Mouse (Mus musculus) retina, postnatal 1 day (tissue): Measurements from ENCODE around the gene St7.

Experiments used
- DNase-seq: peaks from one replicate; pipeline ENCODE4 v3.0.0-alpha.2; 2012

The St7 gene

GRCm38 (mm10) chr6:17721706-17722105 is 29.0 kb downstream of the St7 start:
- peak; percentile 73 for DNase-seq

GRCm38 (mm10) chr6:17725841-17726460 is 33.2 kb downstream of the St7 start:
- peak; percentile 75 for DNase-seq

DNA sequence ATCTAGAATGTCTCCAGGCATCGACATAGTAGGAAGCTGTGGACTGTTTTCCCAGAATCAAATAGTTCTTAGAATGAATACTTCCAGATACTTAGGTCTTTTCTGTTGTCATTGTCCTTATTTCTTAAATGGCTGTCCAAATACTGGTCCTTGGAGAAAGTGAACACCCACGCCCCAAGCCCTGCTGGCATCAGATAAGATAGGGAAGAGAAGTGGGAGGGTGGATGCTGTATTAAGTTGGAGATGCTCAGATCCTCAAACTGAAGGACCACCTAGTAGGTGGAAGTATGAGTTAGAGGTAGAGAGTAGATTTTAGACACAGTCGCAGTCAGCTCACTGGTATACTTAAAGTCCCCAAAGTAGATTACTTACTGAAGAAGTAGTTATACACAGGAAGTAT is 34.5 kb downstream of the St7 start:
- no peak for DNase-seq

DNA sequence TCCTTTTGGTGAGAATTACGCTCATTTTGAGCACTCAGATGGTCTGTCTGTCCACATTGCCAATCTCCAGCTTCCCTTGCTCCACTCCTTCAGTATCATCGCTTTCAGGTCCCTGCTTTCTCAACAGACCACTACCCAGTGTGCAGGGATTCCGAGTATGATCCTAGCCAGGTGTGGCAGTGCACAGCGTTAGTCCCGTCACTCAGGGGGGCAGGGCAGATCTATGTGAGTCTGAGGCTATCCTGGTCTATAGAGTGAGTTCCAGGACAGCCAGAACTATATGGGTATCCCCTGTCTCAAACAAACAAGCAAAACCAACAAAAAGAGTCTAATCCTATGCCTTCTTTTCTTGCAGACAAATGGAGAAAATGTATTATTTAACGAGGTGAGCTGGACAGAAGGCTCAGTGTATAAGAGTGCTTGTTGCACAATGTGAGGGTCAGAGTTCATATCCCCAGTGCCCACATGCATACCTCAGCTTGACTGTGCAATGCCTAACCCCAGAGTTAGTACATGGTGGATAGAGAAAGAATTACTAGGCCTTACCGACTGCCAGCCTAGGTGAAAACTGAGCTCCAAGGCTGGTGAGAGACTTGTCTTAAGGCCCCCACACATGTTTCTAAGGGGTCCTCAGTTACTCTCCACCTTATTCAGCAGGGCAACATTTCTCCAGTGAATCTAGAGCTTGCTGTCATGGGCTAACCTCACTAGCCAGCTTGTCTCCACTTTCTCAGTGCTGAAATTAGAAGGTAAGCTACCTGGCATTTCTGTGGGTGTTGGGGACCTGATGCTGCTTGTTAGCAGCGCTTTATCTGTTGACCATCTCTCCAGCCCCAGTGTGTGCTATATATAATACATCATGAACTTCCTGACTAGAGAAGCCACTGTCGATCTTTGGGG is 35.4 kb downstream of the St7 start:
- no peak for DNase-seq

GRCm38 (mm10) chr6:17730122-17730521 is 37.4 kb downstream of the St7 start:
- no peak for DNase-seq

DNA sequence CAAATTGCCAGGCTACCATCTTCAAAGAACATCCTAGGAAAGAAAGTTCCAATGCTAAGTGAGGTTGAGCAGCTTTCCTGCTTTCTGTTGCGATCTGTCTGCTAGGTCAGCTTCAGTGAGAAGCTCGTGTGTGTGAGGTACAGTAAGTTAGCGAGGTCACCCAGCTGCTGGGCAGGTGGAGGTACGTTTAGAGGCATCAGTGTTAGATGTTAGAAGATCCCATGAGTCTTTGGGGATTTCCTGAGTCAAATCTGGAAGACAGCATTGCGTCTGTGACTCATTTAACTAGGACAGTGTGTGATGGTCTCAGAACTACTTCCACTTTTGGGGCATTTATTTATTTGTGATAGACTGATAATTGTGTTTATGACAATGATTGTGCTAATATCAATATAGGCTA is 39.0 kb downstream of the St7 start:
- DNase-seq, result no peak

GRCm38 (mm10) chr6:17733951-17734411 is 41.2 kb downstream of the St7 start:
- no peak for DNase-seq

DNA sequence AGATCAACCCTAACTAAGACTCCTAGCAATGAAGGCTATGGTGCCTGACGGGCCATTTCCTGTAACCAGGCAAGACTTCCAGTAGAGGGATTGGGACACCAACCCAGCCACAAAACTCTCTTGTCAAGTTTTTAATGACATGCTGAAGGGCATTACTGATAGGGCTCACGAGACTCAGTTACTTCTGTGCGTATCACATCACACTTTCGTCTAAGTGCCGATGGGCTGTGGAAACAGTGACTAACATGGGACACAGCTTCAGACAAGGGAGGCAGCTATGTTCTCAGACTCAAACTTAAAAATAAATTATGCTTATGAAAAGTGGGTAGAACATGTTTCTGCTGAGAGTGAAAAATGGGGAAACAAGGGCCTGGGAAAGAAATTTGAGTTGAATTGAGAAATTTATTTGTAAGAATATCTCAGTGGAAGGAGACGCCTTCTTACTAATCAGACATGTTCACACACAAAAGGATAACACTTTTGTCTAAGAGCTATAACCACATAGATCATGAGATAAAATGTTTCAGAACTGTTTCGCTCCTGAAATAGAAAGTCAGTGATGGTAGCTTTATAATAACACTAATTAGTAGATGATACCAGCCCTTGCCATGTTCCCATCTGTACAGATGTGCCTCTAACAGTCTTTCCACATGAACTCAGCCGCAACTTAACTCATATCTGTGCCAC is 44.7 kb downstream of the St7 start:
- DNase-seq, result no peak

DNA sequence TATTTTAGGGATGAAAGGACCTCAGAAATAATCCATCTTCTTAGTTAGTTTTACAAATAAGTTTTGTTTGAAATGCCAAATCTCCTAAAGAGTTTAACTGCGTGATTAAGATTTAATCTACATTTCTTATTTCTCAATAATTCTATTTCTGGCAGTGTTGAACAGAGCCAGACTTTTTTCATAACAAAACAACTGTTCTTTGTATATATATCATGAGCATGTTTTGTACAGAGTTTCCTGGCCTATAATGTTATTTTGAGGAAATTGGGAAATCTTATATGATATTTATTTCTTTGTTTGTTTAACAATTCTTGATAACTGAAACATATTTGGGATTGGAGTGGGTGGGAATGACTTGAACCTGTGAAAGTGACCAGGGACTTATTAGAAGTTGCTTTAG is 47.4 kb downstream of the St7 start:
- no peak for DNase-seq

GRCm38 (mm10) chr6:17741639-17742038 is 48.9 kb downstream of the St7 start:
- DNase-seq, result no peak

GRCm38 (mm10) chr6:17742209-17742608 is 49.5 kb downstream of the St7 start:
- DNase-seq, result no peak

- no peak for DNase-seq
Measured at GRCm38 (mm10) chr6:17743325-17743724, 50.6 kb downstream of the St7 start.

GRCm38 (mm10) chr6:17747724-17748123 is 55.0 kb downstream of the St7 start:
- DNase-seq, result no peak

- DNase-seq, result peak; percentile 94
Measured at GRCm38 (mm10) chr6:17748866-17749582, 56.3 kb downstream of the St7 start.

- DNase-seq, result no peak
Measured at GRCm38 (mm10) chr6:17749596-17749995, 56.9 kb downstream of the St7 start.

GRCm38 (mm10) chr6:17750041-17750660 is 57.4 kb downstream of the St7 start:
- peak; percentile 43 for DNase-seq

GRCm38 (mm10) chr6:17750957-17751356 is 58.2 kb downstream of the St7 start:
- no peak for DNase-seq

DNA sequence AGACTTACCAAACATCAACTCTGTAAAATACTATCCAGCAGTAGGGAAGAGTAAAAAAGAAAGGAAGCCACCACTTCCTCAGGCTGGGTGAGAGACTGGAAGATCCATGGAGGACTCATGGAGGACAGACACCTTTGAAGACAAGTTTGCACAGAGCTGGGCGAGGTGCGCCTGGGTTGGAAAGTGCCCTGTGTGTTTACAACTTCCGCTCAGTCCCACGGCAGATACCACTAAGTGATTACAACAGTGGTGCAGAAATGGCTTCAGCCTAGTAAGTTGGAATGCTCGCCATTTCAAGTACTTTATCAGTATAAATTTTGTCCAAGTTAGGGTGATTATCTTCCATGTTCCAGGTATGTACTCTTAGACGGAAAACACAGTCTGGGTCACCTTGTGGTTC is 63.2 kb downstream of the St7 start:
- no peak for DNase-seq

DNA sequence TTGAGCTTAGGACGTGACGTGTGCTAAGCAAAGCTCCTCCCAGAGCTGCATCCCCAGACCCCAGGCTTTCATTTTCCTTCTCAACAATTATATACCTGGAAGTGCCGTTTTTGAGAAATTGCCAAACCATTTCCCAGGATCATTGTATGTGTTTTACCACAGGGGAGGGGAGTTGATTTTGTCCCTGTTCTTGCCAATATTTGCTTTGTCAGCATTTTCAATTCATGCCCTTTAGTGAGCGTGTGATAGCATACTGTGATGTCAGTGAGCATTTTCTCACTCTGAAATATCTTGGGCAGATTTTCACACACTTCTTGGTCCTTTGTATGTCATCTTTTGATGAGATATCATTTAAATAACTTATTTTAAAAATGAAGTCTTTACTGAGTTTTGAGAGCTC is 65.8 kb downstream of the St7 start:
- no peak for DNase-seq

DNA sequence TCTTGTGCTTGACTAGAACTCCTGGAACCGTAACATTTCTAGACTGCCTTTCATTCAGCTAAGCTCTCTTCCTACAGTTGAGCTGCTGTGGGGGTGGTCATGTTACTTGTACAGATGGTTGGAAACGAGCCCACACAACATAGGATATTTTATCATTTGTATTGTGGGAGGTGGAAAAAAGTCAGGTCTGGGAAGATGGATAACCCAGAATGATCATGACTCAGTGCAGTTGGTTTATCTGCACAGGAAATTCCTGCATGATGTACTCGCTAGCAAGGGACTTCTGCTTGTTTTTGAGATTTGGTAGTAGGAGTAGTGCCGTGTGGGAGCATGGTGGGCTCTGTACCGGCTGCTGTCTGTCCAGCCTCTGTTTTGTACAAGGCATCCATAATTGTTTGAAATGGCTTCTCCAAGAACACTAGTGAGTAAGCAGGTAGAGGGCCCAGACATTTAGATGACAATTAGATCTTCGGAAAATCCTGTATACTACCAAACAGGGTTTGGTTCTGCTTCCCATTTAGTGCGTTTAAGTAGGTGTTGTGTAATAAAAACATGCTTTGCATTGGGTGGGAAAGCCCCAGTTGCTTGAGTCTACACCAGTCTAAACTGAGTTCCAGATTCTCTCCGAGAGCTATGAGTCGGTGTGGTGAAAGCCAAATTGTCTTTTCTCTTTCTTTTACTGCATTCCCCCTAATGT is 71.4 kb downstream of the St7 start:
- no peak for DNase-seq

DNA sequence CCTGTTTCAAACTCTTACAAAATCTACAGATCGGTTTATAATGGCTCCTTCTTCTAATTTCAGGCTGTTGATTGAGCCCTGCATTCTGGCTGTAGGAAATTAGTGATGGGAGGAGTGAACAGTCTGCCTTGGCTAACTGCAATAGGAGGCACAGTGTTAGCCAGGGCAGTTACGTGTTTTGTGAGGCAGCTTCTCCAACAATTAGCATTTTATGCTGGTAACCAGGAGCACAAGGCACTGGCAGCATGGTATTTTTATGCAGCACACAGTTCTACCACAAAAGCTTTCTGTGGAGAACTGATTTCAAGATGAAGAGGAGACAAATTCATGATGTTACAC is 71.9 kb downstream of the St7 start:
- no peak for DNase-seq
